Mouse (Mus musculus) CH12.LX (cell line): ENCODE data around the gene Ank3.

Experiments used
- BHLHE40 ChIP-seq: IDR thresholded peaks from 2 replicates; pipeline ENCODE4 v1.6.1; 2011; ENCODE audit warnings: mild to moderate bottlenecking, low read depth, low read length, improper control_type of control experiment
- CTCF ChIP-seq, 2 experiments: IDR thresholded peaks in 1 of 2; conservative IDR thresholded peaks in 1 of 2; 2 replicates each; pipeline ENCODE4 v1.5.1; 2011 to 2012; ENCODE audit warnings: low read depth in 2 of 2, low read length in 2 of 2, improper control_type of control experiment in 1 of 2, inconsistent platforms in 1 of 2, mild to moderate bottlenecking in 1 of 2, moderate library complexity in 1 of 2
- EP300 ChIP-seq: IDR thresholded peaks from 2 replicates; pipeline ENCODE4 v1.6.1; 2011; ENCODE audit warnings: low read length, improper control_type of control experiment
- KAT2A ChIP-seq: IDR thresholded peaks from 2 replicates; pipeline ENCODE4 v1.6.1; 2012; ENCODE audit warnings: low read length, improper control_type of control experiment, inconsistent platforms; ENCODE audit not compliant: insufficient replicate concordance
- MAFK ChIP-seq: IDR thresholded peaks from 2 replicates; pipeline ENCODE4 v1.6.1; 2011; ENCODE audit warnings: low read length, improper control_type of control experiment; ENCODE audit not compliant: insufficient replicate concordance
- MAX ChIP-seq: IDR thresholded peaks from 2 replicates; pipeline ENCODE4 v1.6.1; 2011; ENCODE audit warnings: low read length, improper control_type of control experiment
- MAZ ChIP-seq: IDR thresholded peaks from 2 replicates; pipeline ENCODE4 v1.6.1; 2012; ENCODE audit warnings: low read depth, mild to moderate bottlenecking, inconsistent platforms, low read length, improper control_type of control experiment, moderate library complexity
- POLR2A ChIP-seq: IDR thresholded peaks from 2 replicates; pipeline ENCODE4 v1.6.1; 2011; ENCODE audit warnings: low read depth, mild to moderate bottlenecking, improper control_type of control experiment, low read length
- TBP ChIP-seq: conservative IDR thresholded peaks from 2 replicates; pipeline ENCODE4 v1.6.1; 2011; ENCODE audit warnings: low read depth, low read length, improper control_type of control experiment
- ZKSCAN1 ChIP-seq: IDR thresholded peaks from 2 replicates; pipeline ENCODE4 v1.6.1; 2012; ENCODE audit warnings: low read depth, inconsistent platforms, low read length, improper control_type of control experiment, borderline replicate concordance
- ZNF384 ChIP-seq: IDR thresholded peaks from 2 replicates; pipeline ENCODE4 v1.6.1; 2012; ENCODE audit warnings: low read depth, low read length, improper control_type of control experiment, inconsistent platforms

- TF ChIP-seq BHLHE40 (no peak), CTCF (conservative IDR thresholded peaks at IDR 0.05 in 1 of 2, IDR thresholded peaks at IDR 0.05 in 1 of 2; ENCODE audit: low read depth in 2 of 2, low read length in 2 of 2) (no peak), MAFK (no peak), TBP (no peak), ZKSCAN1 (no peak), ZNF384 (no peak), POLR2A (no peak), EP300 (no peak), MAX (no peak), MAZ (no peak), KAT2A (no peak)
These were observed 456.1 kb downstream of the Ank3 start for GRCm38 (mm10) chr10:69854587-69855185.
